Mouse (Mus musculus) testis, adult 2 months (tissue): Measurements from ENCODE around the gene Dnajc13. TPM values are rescaled to one million over a fixed set of nuclear protein-coding genes. Genes with fewer than 3 reads are reported as not detected.

Experiments
- H3K27ac ChIP-seq: fragments of 200-500 bp; 2 replicates; pipeline ENCODE4 v1.5.1; 2012; ENCODE audit warnings: low read depth, low read length; ENCODE audit not compliant: control insufficient read depth, insufficient read depth
- H3K27me3 ChIP-seq: fragments of 200-500 bp; 2 replicates; pipeline ENCODE4 v1.6.1; 2012; ENCODE audit warnings: mild to moderate bottlenecking, low read length, moderate library complexity; ENCODE audit not compliant: control insufficient read depth, insufficient read depth
- H3K36me3 ChIP-seq: fragments of 200-500 bp; 2 replicates; pipeline ENCODE4 v1.6.1; 2012; ENCODE audit warnings: mild to moderate bottlenecking, low read length; ENCODE audit not compliant: control insufficient read depth, insufficient read depth
- H3K4me1 ChIP-seq: fragments of 200-500 bp; 2 replicates; pipeline ENCODE4 v1.6.1; 2012; ENCODE audit warnings: low read length; ENCODE audit not compliant: control insufficient read depth, insufficient read depth
- H3K4me3 ChIP-seq: fragments of 200-500 bp; 2 replicates; pipeline ENCODE4 v1.5.1; 2012; ENCODE audit warnings: low read depth, mild to moderate bottlenecking, low read length, moderate library complexity, mixed read lengths; ENCODE audit not compliant: control insufficient read depth
- CTCF ChIP-seq: fragments of 200-500 bp; IDR thresholded peaks from 2 replicates; pipeline ENCODE4 v1.5.1; 2012; ENCODE audit warnings: low read depth, mild to moderate bottlenecking, inconsistent platforms, low read length, moderate library complexity; ENCODE audit not compliant: control insufficient read depth, insufficient read depth, insufficient replicate concordance
- POLR2A ChIP-seq: fragments of 200-500 bp; IDR thresholded peaks from 2 replicates; pipeline ENCODE4 v1.6.1; 2012; ENCODE audit warnings: low read depth, mild to moderate bottlenecking, inconsistent platforms, low read length, moderate library complexity; ENCODE audit not compliant: control insufficient read depth
- polyA plus RNA-seq: library from polyadenylated mRNA; depleted of rRNA; stranded (reverse); fragments of >200 nt; gene quantifications from 2 replicates; pipeline ENCODE4 v1.2.3, GENCODE M21; 2012

Gene Dnajc13
- polyA plus RNA-seq, 1 experiment = 26.7 TPM

- TF ChIP-seq POLR2A (no peak), CTCF (peak; percentile 68; the same call in 1 of the 2 replicates)
- no peaks in the 10 kb centered on the region for H3K36me3 ChIP-seq
- H3K27ac ChIP-seq = no peak overlapping the region
- H3K4me3 ChIP-seq = no peak overlapping the region
- no peaks in the 10 kb centered on the region for H3K4me1 ChIP-seq
- no peaks in the 10 kb centered on the region for H3K27me3 ChIP-seq
Measured at GRCm38 (mm10) chr9:104144314-104144996, 118.3 kb downstream of the Dnajc13 start.

- no peak overlapping the region for H3K27ac ChIP-seq
- no peak for TF ChIP-seq POLR2A
- no peak for TF ChIP-seq CTCF
- no peaks in the 10 kb centered on the region for H3K4me1 ChIP-seq
- H3K27me3 ChIP-seq = no peaks in the 10 kb centered on the region
- no peak overlapping the region for H3K4me3 ChIP-seq
- no peaks in the 10 kb centered on the region for H3K36me3 ChIP-seq
Measured at GRCm38 (mm10) chr9:104142805-104143204, 119.9 kb downstream of the Dnajc13 start.

- H3K27ac ChIP-seq = no peak overlapping the region
- H3K36me3 ChIP-seq = no peaks in the 10 kb centered on the region
- TF ChIP-seq POLR2A (no peak), CTCF (no peak)
- H3K4me1 ChIP-seq = no peaks in the 10 kb centered on the region
- H3K4me3 ChIP-seq = no peak overlapping the region
- H3K27me3 ChIP-seq = no peaks in the 10 kb centered on the region
Measured at GRCm38 (mm10) chr9:104140351-104140750, 122.4 kb downstream of the Dnajc13 start.

- H3K4me1 ChIP-seq = no peaks in the 10 kb centered on the region
- H3K4me3 ChIP-seq = no peak overlapping the region
- TF ChIP-seq CTCF (no peak), POLR2A (no peak)
- H3K27ac ChIP-seq = no peak overlapping the region
- no peaks in the 10 kb centered on the region for H3K27me3 ChIP-seq
- peaks cover 3% of the 10 kb centered on the region for H3K36me3 ChIP-seq
Measured at GRCm38 (mm10) chr9:104130141-104130755, 132.5 kb downstream of the Dnajc13 start.

- no peaks in the 10 kb centered on the region for H3K27me3 ChIP-seq
- no peak overlapping the region for H3K27ac ChIP-seq
- TF ChIP-seq CTCF = no peak
- no peak for TF ChIP-seq POLR2A
- H3K4me3 ChIP-seq = no peak overlapping the region
- H3K36me3 ChIP-seq = peaks cover 3% of the 10 kb centered on the region
- H3K4me1 ChIP-seq = no peaks in the 10 kb centered on the region
Measured at GRCm38 (mm10) chr9:104128110-104128509, 134.6 kb downstream of the Dnajc13 start.

- Histone ChIP-seq H3K4me1 (no peaks in the 10 kb centered on the region), H3K27me3 (no peaks in the 10 kb centered on the region), H3K27ac (no peak within 1 kb of the TSS), H3K36me3 (peaks cover 3% of the 10 kb centered on the region), H3K4me3 (no peak within 1 kb of the TSS)
- TF ChIP-seq POLR2A (no peak), CTCF (no peak)
Measured at GRCm38 (mm10) chr9:104126833-104127232, 135.9 kb downstream of the Dnajc13 start, which contains the start of gene Ackr4. Gene Ackr4, minus strand, starts transcription at chr9:104126933.

GRCm38 (mm10) chr9:104123622-104124021 is 139.1 kb downstream of the Dnajc13 start:
- H3K36me3 ChIP-seq = peaks cover 3% of the 10 kb centered on the region
- no peak overlapping the region for H3K27ac ChIP-seq
- H3K4me1 ChIP-seq = no peaks in the 10 kb centered on the region
- no peaks in the 10 kb centered on the region for H3K27me3 ChIP-seq
- no peak for TF ChIP-seq CTCF
- TF ChIP-seq POLR2A = no peak
- H3K4me3 ChIP-seq = no peak overlapping the region
